Mouse (Mus musculus) CH12.LX (cell line): ENCODE results near the gene Gm20388. TPM values are rescaled to one million over a fixed set of nuclear protein-coding genes. Genes with fewer than 3 reads are reported as not detected.

Experiments
- DNase-seq: peaks from one replicate; pipeline ENCODE4 v3.0.0-alpha.2; 2013; ENCODE audit errors: extremely low read depth
- H3K27ac ChIP-seq: 2 replicates; pipeline ENCODE4 v1.5.1; 2012; ENCODE audit warnings: low read depth, mild to moderate bottlenecking, control low read depth, moderate library complexity; ENCODE audit not compliant: insufficient read depth
- H3K27me3 ChIP-seq: replicated peaks from 2 replicates; pipeline ENCODE3; 2012; ENCODE audit warnings: inconsistent platforms
- H3K36me3 ChIP-seq, 2 experiments: replicated peaks in 1 of 2; 2 replicates each; pipeline versions ENCODE3 to v1.6.1; 2012; ENCODE audit warnings: inconsistent platforms in 1 of 2, low read length in 1 of 2, mild to moderate bottlenecking in 1 of 2, mixed read lengths in 1 of 2, moderate library complexity in 1 of 2; ENCODE audit not compliant: control insufficient read depth in 1 of 2, insufficient read depth in 1 of 2
- H3K4me1 ChIP-seq, 2 experiments: 2 replicates each; pipeline ENCODE4 v1.6.1; 2012; ENCODE audit warnings: inconsistent platforms in 1 of 2, moderate library complexity in 1 of 2; ENCODE audit not compliant: insufficient read depth in 2 of 2, control insufficient read depth in 1 of 2
- H3K4me2 ChIP-seq: 2 replicates; pipeline ENCODE4 v1.6.1; 2012; ENCODE audit warnings: low read depth, mild to moderate bottlenecking, control low read depth; ENCODE audit not compliant: poor library complexity, insufficient read depth, severe bottlenecking
- H3K4me3 ChIP-seq, 3 experiments: fragments of 150-350 bp in 1 of 3; sonication (generic) in 1 of 3; replicated peaks in 1 of 3; 2 replicates each; pipeline versions ENCODE3 to v1.5.1; 2011 to 2012; ENCODE audit warnings: low read depth in 2 of 3, low read length in 2 of 3, mild to moderate bottlenecking in 2 of 3, moderate library complexity in 2 of 3, control low read depth in 1 of 3, improper control_type of control experiment in 1 of 3, inconsistent platforms in 1 of 3, mixed read lengths in 1 of 3; ENCODE audit not compliant: poor library complexity in 1 of 3
- H3K79me2 ChIP-seq: replicated peaks from 2 replicates; pipeline ENCODE4 v1.6.1; 2012; ENCODE audit warnings: mild to moderate bottlenecking, moderate library complexity; ENCODE audit not compliant: control insufficient read depth, poor library complexity, insufficient read depth, severe bottlenecking; ENCODE audit errors: extremely low read depth
- H3K9ac ChIP-seq: 2 replicates; pipeline ENCODE4 v1.6.1; 2012; ENCODE audit warnings: low read depth, mild to moderate bottlenecking, control low read depth, moderate library complexity; ENCODE audit not compliant: insufficient read depth
- H3K9me3 ChIP-seq: replicated peaks from 2 replicates; pipeline ENCODE3; 2012; ENCODE audit warnings: low read length, inconsistent platforms, mixed read lengths
- CHD1 ChIP-seq: IDR thresholded peaks from 2 replicates; pipeline ENCODE4 v1.6.1; 2012; ENCODE audit warnings: low read depth, low read length, improper control_type of control experiment, inconsistent platforms
- CHD2 ChIP-seq: IDR thresholded peaks from 2 replicates; pipeline ENCODE4 v1.6.1; 2011; ENCODE audit warnings: low read length, improper control_type of control experiment
- E2F4 ChIP-seq: IDR thresholded peaks from 2 replicates; pipeline ENCODE4 v1.6.1; 2011; ENCODE audit warnings: low read depth, low read length, improper control_type of control experiment; ENCODE audit not compliant: insufficient replicate concordance
- ELF1 ChIP-seq: IDR thresholded peaks from 2 replicates; pipeline ENCODE4 v1.6.1; 2014; ENCODE audit warnings: low read depth, mild to moderate bottlenecking, inconsistent platforms, low read length, improper control_type of control experiment
- GABPA ChIP-seq: IDR thresholded peaks from 2 replicates; pipeline ENCODE4 v1.6.1; 2012; ENCODE audit warnings: low read depth, low read length, improper control_type of control experiment, inconsistent platforms; ENCODE audit not compliant: insufficient replicate concordance
- HCFC1 ChIP-seq: IDR thresholded peaks from 2 replicates; pipeline ENCODE4 v1.6.1; 2012; ENCODE audit warnings: low read depth, mild to moderate bottlenecking, inconsistent platforms, low read length, improper control_type of control experiment
- JUND ChIP-seq: conservative IDR thresholded peaks from 2 replicates; pipeline ENCODE4 v1.6.1; 2011; ENCODE audit warnings: low read depth, low read length, improper control_type of control experiment
- KAT2A ChIP-seq: IDR thresholded peaks from 2 replicates; pipeline ENCODE4 v1.6.1; 2012; ENCODE audit warnings: low read length, improper control_type of control experiment, inconsistent platforms; ENCODE audit not compliant: insufficient replicate concordance
- MAFK ChIP-seq: IDR thresholded peaks from 2 replicates; pipeline ENCODE4 v1.6.1; 2011; ENCODE audit warnings: low read length, improper control_type of control experiment; ENCODE audit not compliant: insufficient replicate concordance
- MAX ChIP-seq: IDR thresholded peaks from 2 replicates; pipeline ENCODE4 v1.6.1; 2011; ENCODE audit warnings: low read length, improper control_type of control experiment
- MAZ ChIP-seq: IDR thresholded peaks from 2 replicates; pipeline ENCODE4 v1.6.1; 2012; ENCODE audit warnings: low read depth, mild to moderate bottlenecking, inconsistent platforms, low read length, improper control_type of control experiment, moderate library complexity
- MEF2A ChIP-seq: IDR thresholded peaks from 2 replicates; pipeline ENCODE4 v1.6.1; 2014; ENCODE audit warnings: low read depth, mild to moderate bottlenecking, inconsistent platforms, low read length, improper control_type of control experiment, borderline replicate concordance
- MYC ChIP-seq: IDR thresholded peaks from 2 replicates; pipeline ENCODE4 v1.6.1; 2011; ENCODE audit warnings: low read depth, mild to moderate bottlenecking, improper control_type of control experiment, low read length
- POLR2AphosphoS2 ChIP-seq: IDR thresholded peaks from 2 replicates; pipeline ENCODE4 v1.6.1; 2011; ENCODE audit warnings: low read depth, low read length, improper control_type of control experiment
- RAD21 ChIP-seq: IDR thresholded peaks from 2 replicates; pipeline ENCODE4 v1.6.1; 2011; ENCODE audit warnings: low read depth, mild to moderate bottlenecking, low read length, improper control_type of control experiment, moderate library complexity
- SIN3A ChIP-seq: IDR thresholded peaks from 2 replicates; pipeline ENCODE4 v1.6.1; 2012; ENCODE audit warnings: low read length, improper control_type of control experiment, inconsistent platforms
- SMC3 ChIP-seq: IDR thresholded peaks from 2 replicates; pipeline ENCODE4 v1.6.1; 2011; ENCODE audit warnings: low read depth, low read length, improper control_type of control experiment
- USF1 ChIP-seq: IDR thresholded peaks from 2 replicates; pipeline ENCODE4 v1.6.1; 2014; ENCODE audit warnings: low read depth, mild to moderate bottlenecking, inconsistent platforms, low read length, improper control_type of control experiment
- USF2 ChIP-seq: conservative IDR thresholded peaks from 2 replicates; pipeline ENCODE4 v1.6.1; 2011; ENCODE audit warnings: low read depth, low read length, improper control_type of control experiment
- ZKSCAN1 ChIP-seq: IDR thresholded peaks from 2 replicates; pipeline ENCODE4 v1.6.1; 2012; ENCODE audit warnings: low read depth, inconsistent platforms, low read length, improper control_type of control experiment, borderline replicate concordance
- ZMIZ1 ChIP-seq: IDR thresholded peaks from 2 replicates; pipeline ENCODE4 v1.6.1; 2012; ENCODE audit warnings: low read depth, mild to moderate bottlenecking, inconsistent platforms, low read length, improper control_type of control experiment
- ZNF384 ChIP-seq: IDR thresholded peaks from 2 replicates; pipeline ENCODE4 v1.6.1; 2012; ENCODE audit warnings: low read depth, low read length, improper control_type of control experiment, inconsistent platforms
- dilution Hi-C: fragments of 300-500 bp; cut with MboI; formaldehyde crosslinking; loops from 2 replicates; pipeline ENCODE4 v1.14.3; 2020; ENCODE audit warnings: low sequenced_read_pairs; ENCODE audit not compliant: extremely low pct_unique_long_range_greater_than_20kb, extremely low pct_ligation_motif_present
- in situ Hi-C: fragments of 300-500 bp; cut with MboI; formaldehyde crosslinking; loops from 3 replicates; pipeline ENCODE4 v1.14.3; 2019; ENCODE audit warnings: low sequenced_read_pairs, low pct_ligation_motif_present, low pct_unique_long_range_greater_than_20kb, mixed read lengths
- polyA plus RNA-seq: library from polyadenylated mRNA; unstranded; fragments of >175 nt; gene quantifications from 2 replicates; pipeline ENCODE4 v1.2.1, GENCODE M21; 2012; ENCODE audit warnings: low read depth; ENCODE audit not compliant: insufficient read length
- total RNA-seq, 2 experiments: library from RNA; depleted of rRNA; stranded (reverse); fragments of 300-350 nt in 1 of 2; fragments of >200 nt in 1 of 2; gene quantifications; 2 replicates each; pipeline ENCODE4 v1.2.3; 2012 to 2014

The Gm20388 gene
- total and polyA plus RNA-seq, 3 experiments, result 14.8 to 26.3 (median 22.2) TPM

DNA sequence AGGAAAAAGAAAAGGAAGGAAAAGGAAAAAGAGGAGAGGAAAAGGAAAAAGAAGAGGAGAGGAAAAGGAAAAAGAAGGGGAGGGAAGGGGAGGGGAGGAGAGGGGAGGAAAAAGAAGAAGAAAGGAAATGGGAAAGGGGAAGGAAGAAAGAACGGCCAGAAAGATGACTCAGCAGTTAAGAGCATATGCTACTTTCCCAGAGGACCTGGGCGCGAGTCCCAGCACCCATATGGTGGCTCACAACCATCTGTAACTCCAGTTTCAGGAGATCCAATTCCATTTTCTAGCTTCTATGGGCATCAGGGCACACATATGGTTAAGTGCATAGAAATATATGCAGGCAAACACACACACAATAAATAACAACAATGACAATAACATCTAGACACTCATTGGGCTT, 3057.5 kb downstream of the Gm20388 start:
- TF ChIP-seq ZNF384, result no peak
- TF ChIP-seq MAFK, result peak; percentile 57; the same call in 1 of the 2 replicates
- no peak for TF ChIP-seq ELF1
- TF ChIP-seq, all 38 proteins: peak for 1
- peaks cover 2% of the 10 kb centered on the region for H3K9me3 ChIP-seq
- H3K4me1 ChIP-seq, result peaks cover 0 to 49% of the 10 kb centered on the region in 2 experiments; a peak in 1 of 4 replicates
- peaks cover 42 to 79% of the 10 kb centered on the region in 2 experiments for H3K36me3 ChIP-seq
- H3K4me3 ChIP-seq, result no peak overlapping the region
- no peak overlapping the region for H3K4me2 ChIP-seq
- no peaks in the 10 kb centered on the region for H3K27me3 ChIP-seq
- in situ Hi-C loops (no loop called here), dilution Hi-C loops (no loop called here)
- no peak for DNase-seq
- no peak overlapping the region for H3K27ac ChIP-seq
- H3K9ac ChIP-seq, result no peak overlapping the region
- H3K79me2 ChIP-seq, result peaks cover 78% of the 10 kb centered on the region

DNA sequence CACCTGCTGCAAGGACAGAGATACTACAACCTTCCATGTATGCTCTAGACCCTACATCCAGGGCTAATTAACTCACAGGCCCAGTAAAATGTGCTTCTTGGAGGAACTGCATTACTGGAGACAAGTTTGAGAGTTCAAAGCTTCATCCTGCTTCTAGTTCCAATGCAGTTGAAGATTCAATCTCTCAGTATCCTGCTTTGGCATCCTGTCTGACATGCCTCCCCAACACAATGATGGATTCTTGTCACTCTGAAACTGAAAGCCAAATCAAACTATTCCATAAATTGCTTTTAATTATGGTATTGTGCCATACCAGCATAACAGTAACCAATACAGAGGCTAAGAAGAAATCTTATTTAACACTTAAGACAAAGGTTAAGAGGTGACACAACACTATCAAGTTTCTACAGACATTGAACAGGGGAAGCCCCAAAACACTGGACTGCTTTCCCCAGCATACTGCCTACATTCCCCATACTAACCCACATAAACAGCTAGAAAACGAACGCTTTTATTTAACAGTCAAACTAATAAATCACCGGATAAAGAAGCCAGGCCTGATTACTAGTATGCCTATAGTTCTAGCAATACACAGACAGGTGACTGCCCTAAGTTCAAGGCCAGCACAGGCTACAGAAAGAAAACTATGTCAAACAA, 3059.5 kb downstream of the Gm20388 start:
- Histone ChIP-seq H3K4me2 (no peak overlapping the region), H3K36me3 (peaks cover 34 to 79% of the 10 kb centered on the region in 2 experiments), H3K27ac (no peak overlapping the region), H3K4me1 (peaks cover 0 to 30% of the 10 kb centered on the region in 2 experiments; a peak in 1 of 4 replicates), H3K27me3 (no peaks in the 10 kb centered on the region), H3K4me3 (no peak overlapping the region), H3K9ac (no peak overlapping the region), H3K9me3 (peaks cover 2% of the 10 kb centered on the region), H3K79me2 (peaks cover 77% of the 10 kb centered on the region)
- no peak for TF ChIP-seq ZNF384
- TF ChIP-seq GABPA, result no peak
- TF ChIP-seq SMC3, result no peak
- TF ChIP-seq POLR2AphosphoS2, result no peak
- no peak for TF ChIP-seq E2F4
- no peak for TF ChIP-seq MAZ
- no peak for TF ChIP-seq JUND
- no peak for TF ChIP-seq CHD1
- no peak for TF ChIP-seq HCFC1
- TF ChIP-seq SIN3A, result no peak
- TF ChIP-seq MAX, result no peak
- DNase-seq, result no peak
- in situ Hi-C loops (no loop called here), dilution Hi-C loops (no loop called here)

DNA sequence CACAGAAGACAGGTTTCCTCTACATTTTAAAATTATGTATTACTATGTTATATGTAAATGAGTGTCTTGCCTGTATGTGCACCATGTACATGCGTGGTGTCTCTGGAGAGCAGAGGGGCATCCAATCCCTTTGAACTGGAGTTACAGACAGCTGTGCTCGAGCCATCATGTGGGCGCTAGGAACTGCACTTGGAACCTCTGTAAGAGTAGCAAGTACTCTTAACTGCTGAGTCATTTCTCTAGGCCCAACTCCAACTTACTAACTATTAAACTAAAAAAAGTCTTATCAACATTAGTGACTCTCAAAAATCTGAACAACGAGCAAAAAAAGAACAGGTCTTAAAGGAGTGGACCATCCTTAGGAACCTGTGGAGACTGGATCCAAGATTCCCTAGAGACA, 3065.4 kb downstream of the Gm20388 start:
- in situ Hi-C loops, result no loop called here

More for the DNA sequence above, 3065.4 kb downstream of the Gm20388 start:
- H3K4me3 ChIP-seq, result no peak overlapping the region
- H3K4me1 ChIP-seq, result peaks cover 0 to 52% of the 10 kb centered on the region in 2 experiments; a peak in 2 of 4 replicates
- no peak overlapping the region for H3K27ac ChIP-seq
- H3K79me2 ChIP-seq, result peaks cover 83% of the 10 kb centered on the region
- dilution Hi-C loops, result no loop called here
- no peak overlapping the region for H3K4me2 ChIP-seq
- TF ChIP-seq CHD1 (no peak), JUND (no peak), MEF2A (no peak), KAT2A (no peak), ZKSCAN1 (no peak), USF2 (no peak), SIN3A (no peak), CHD2 (no peak), MYC (no peak), MAX (no peak), ELF1 (no peak), ZNF384 (no peak), MAZ (no peak), E2F4 (no peak), ZMIZ1 (no peak), MAFK (no peak), USF1 (no peak), RAD21 (no peak)
- no peak overlapping the region for H3K9ac ChIP-seq
- H3K9me3 ChIP-seq, result no peaks in the 10 kb centered on the region
- DNase-seq, result no peak
- no peaks in the 10 kb centered on the region for H3K27me3 ChIP-seq
- peaks cover 2 to 66% of the 10 kb centered on the region in 2 experiments for H3K36me3 ChIP-seq
